Mouse (Mus musculus) c-Kit-negative CD71-positive TER-119-positive erythroid progenitor cells, embryonic 14.5 days (primary cell): ENCODE results near the gene Hc.

ENCODE experiments used
- DNase-seq: peaks from one replicate; pipeline ENCODE4 v3.0.0-alpha.2; 2013; ENCODE audit warnings: low read depth, low spot score

The Hc gene

DNA sequence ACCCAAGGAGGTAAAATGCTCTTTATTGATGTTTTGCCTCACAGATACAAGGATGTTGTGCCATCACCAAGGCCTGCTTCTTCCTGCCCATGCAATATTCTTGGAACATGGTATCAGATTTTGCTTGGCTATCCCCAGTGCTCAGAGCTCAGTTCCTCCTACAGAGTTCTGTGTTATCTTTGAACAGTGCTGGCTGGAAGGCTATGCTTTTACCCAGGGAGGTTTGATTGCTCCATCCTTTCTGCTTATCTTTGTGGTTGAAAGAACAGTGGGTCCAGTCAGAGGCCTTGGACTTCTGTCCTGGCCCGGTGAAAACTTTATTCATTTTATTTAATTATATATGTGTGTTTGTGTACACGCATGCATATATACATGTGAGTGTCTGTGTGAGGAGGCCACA is 83.0 kb downstream of the Hc start:
- DNase-seq: no peak

DNA sequence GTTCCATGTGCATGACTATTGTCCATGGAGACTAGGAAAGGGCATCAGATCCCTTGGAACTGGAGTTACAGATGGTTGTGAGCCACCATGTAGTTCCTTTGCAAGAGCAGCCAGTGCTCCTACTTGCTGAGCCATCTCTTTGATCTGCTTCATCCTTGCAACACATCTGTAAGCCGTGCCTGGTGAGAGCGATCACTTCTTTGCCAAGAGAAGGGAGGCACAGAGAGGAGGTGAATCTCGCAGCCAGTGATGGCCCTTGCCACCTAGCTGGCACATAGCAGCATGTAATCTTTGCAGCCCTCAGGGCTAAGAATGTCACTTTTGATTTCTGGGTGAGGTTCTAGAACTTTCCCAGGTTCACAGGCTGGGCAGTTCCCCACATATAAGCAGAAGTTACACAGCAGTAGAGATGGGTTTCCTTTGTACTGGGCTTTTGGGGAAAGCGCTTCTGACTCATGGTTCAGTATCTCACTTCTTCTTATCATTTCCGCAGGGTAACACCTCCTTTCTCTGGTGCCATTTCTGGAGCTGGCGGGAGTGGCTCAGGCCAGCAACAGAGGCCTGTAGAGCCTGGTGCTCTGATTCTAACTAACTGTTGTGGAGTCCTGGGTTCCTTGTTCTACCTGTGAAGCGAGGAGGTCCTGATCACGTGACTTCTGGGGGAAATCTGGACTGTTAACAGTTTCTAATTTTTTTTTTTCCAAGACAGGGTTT is 84.1 kb downstream of the Hc start:
- no peak for DNase-seq

DNA sequence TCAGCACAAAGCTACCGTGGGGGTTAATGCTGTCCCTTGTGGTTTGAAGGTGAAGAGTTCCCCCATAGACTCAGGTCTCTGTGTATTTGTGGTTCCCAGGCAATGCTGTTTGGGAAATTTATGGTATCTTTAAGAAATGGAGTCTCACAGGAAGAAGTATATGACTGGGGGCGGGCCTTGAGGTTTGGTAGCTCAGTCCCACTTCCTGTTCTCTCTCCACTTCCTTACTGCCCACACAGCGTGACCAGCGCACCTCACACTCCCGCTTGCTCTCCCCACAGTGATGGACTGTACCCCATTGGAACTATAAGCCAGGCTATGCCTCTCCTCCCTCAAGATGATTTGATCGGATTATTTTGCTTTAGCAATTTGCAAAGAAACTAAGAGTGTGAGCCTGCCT is 84.8 kb downstream of the Hc start:
- DNase-seq: no peak

DNA sequence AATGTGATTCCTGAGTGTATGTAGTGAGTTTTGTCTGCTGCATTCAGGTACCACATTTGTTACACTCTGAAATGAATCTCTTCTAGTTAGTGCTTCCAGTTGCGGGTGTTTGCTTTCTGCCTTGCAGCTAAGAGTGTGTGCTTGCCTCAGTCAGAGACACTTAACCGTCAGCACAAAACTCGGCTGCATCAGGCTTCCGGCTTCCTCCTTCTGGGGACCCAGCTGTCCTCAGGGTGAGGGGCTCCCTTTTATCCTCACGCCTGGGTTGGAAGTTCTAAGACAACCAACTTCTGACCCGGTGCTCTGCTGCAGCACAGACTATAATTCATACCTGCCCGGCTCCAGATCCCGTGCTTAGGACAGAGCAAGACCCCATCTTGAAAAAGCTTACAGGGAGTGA is 88.2 kb downstream of the Hc start:
- DNase-seq: no peak

DNA sequence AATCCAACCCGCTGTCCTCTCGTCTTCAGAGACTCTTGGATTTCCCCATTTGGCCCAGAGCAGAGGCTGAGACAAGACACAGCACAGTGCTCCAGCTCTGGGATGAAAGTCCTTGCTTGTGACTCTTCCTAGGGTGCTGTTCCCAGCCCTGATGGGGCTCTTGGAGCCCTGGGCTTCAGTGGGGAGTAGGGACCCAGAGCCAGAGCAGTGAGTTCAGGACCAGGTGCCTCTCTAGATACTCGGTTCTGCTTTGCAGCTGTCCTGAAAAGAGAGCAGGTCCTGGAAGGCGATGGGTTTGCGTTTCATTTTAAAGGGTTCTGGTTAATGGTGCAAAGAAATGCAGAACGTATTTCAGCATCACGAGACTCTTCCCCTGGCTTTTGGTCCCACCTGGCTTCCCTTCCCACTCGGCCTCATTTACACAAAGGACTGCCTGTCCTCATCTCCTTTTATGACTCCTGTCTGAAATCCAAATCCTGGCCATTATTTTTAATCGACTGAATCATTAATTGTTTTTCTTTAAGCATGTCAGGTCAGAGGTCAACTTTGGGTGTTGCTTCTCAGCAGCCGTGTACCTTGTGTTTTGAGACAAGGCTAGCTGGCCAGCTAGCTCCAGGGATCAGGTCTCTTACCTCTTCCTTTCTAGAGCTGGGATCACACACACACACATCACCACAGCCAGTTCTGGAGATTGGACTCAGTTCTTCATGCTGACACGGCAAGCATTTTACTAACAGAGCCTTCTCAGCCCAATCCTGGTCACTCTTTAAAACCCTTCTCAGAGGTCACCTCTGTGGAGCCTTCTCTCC is 90.0 kb downstream of the Hc start:
- DNase-seq: no peak

GRCm38 (mm10) chr2:34970092-34970750 is 91.0 kb downstream of the Hc start:
- DNase-seq: peak; percentile 20

GRCm38 (mm10) chr2:34969166-34969565 is 92.1 kb downstream of the Hc start:
- no peak for DNase-seq

- DNase-seq: no peak
These were observed 94.8 kb downstream of the Hc start for GRCm38 (mm10) chr2:34966243-34966934.

GRCm38 (mm10) chr2:34965806-34966205 is 95.4 kb downstream of the Hc start:
- DNase-seq: no peak

GRCm38 (mm10) chr2:34965293-34965692 is 95.9 kb downstream of the Hc start:
- DNase-seq: no peak

- no peak for DNase-seq
These were observed 96.6 kb downstream of the Hc start for GRCm38 (mm10) chr2:34964651-34965050.

DNA sequence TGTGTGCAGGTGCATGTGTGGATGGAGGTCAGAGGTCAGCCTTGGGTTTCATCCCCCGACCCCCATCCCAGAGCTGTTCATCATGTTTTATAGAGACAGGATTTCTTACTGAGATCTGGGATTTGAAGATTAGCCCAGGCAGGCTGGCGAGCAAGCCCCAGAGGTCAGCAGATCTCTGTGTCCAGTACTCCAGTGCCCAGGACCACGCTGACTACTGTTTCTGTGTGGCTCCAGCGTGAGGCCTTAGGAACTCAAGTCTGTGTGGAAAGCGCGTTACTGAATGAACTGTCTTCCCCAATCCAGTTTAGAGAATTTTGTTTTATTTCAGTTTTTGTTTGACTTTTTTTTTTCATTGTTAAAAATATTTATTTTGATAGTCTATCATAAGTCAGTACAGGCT is 97.0 kb downstream of the Hc start:
- no peak for DNase-seq

- no peak for DNase-seq
These were observed 97.8 kb downstream of the Hc start for GRCm38 (mm10) chr2:34963371-34963956.

- no peak for DNase-seq
These were observed 98.3 kb downstream of the Hc start for GRCm38 (mm10) chr2:34962893-34963292.

- DNase-seq: no peak
These were observed 99.0 kb downstream of the Hc start for GRCm38 (mm10) chr2:34962211-34962610.

- DNase-seq: no peak
These were observed 99.7 kb downstream of the Hc start, which contains the start of gene Traf1 for GRCm38 (mm10) chr2:34961481-34962036. Gene Traf1, minus strand, starts transcription at chr2:34961772.

- DNase-seq: no peak
These were observed 100.3 kb downstream of the Hc start for GRCm38 (mm10) chr2:34960966-34961365.

DNA sequence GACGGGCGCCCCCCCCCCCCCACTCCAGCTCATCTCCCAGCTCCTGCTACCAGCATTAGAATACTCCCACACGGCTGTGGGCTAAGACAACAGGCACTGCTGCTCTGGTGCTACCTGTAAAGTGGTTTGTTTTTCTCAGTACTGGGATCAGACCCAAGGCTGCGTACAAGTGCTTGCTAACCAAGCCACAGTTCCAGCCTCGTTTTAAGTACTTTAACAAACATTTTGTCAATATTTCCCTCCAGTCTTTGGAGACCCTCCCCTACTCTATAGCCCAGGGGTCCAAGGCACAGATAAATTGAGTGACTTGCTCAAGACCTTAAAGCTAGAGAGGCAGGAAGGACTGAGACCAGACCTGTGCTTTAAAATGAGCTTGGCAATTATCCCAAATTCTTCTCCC is 100.8 kb downstream of the Hc start:
- DNase-seq: no peak

- no peak for DNase-seq
These were observed 102.7 kb downstream of the Hc start for GRCm38 (mm10) chr2:34958582-34958981.

- no peak for DNase-seq
These were observed 103.2 kb downstream of the Hc start for GRCm38 (mm10) chr2:34958036-34958435.

GRCm38 (mm10) chr2:34957405-34957804 is 103.8 kb downstream of the Hc start:
- DNase-seq: no peak
